Mouse (Mus musculus): Measurements from ENCODE around the gene Adgrd1. TPM values are rescaled to one million over a fixed set of nuclear protein-coding genes. Genes with fewer than 3 reads are reported as not detected.

Adgrd1 gene
- polyA plus RNA-seq, 1 experiment from 2014 or later: 0.96 TPM

GRCm38 (mm10) chr5:129179995-129180714, 83.6 kb downstream of the Adgrd1 start:
- no peaks in the 10 kb centered on the region for H3K4me1 ChIP-seq (replicated peaks; ENCODE audit: insufficient read depth, low read length)

GRCm38 (mm10) chr5:129180715-129181228, 84.2 kb downstream of the Adgrd1 start:
- ATAC-seq (replicated peaks; ENCODE audit: low FRiP score, low read depth): no peak
- TF ChIP-seq CTCF (IDR thresholded peaks at IDR 0.05; ENCODE audit: low read depth): no peak
- H3K27me3 ChIP-seq (ENCODE audit: insufficient read depth, low read length): no peaks in the 10 kb centered on the region; the same call in 1 of the 2 replicates

More at GRCm38 (mm10) chr5:129179995-129180714, 83.6 kb downstream of the Adgrd1 start:
- H3K9me3 ChIP-seq (replicated peaks; ENCODE audit: low read length): no peaks in the 10 kb centered on the region
- no peak for DNase-seq (ENCODE audit: low spot score)
- H3K27ac ChIP-seq: no peak overlapping the region
- no peak for ATAC-seq (replicated peaks; ENCODE audit: low FRiP score, low read depth)
- no peak overlapping the region for H3K4me2 ChIP-seq (ENCODE audit: low read length)
- no peaks in the 10 kb centered on the region for H3K36me3 ChIP-seq (ENCODE audit: insufficient read depth, low read length)
- no peaks in the 10 kb centered on the region; the same call in 1 of the 2 replicates for H3K27me3 ChIP-seq (ENCODE audit: insufficient read depth, low read length)
- no peak for TF ChIP-seq CTCF (IDR thresholded peaks at IDR 0.05; ENCODE audit: low read depth)
- H3K9ac ChIP-seq (ENCODE audit: low read depth, low read length): no peak overlapping the region
- H3K4me3 ChIP-seq (replicated peaks; ENCODE audit: low read depth, low read length): no peak overlapping the region
- WGBS: 73% methylated on average over 17 of the region's 17 CpGs

GRCm38 (mm10) chr5:129181450-129181849, 84.9 kb downstream of the Adgrd1 start:
- H3K4me1 ChIP-seq (replicated peaks; ENCODE audit: insufficient read depth, low read length): no peaks in the 10 kb centered on the region
- ATAC-seq (replicated peaks; ENCODE audit: low FRiP score, low read depth) (no peak), DNase-seq (ENCODE audit: low spot score) (no peak)
- WGBS: 67% methylated on average over 5 of the region's 5 CpGs
- no peak overlapping the region for H3K27ac ChIP-seq
- H3K36me3 ChIP-seq (ENCODE audit: insufficient read depth, low read length): no peaks in the 10 kb centered on the region
- H3K9ac ChIP-seq (ENCODE audit: low read depth, low read length): no peak overlapping the region
- no peaks in the 10 kb centered on the region for H3K9me3 ChIP-seq (replicated peaks; ENCODE audit: low read length)
- no peak overlapping the region for H3K4me3 ChIP-seq (replicated peaks; ENCODE audit: low read depth, low read length)
- no peaks in the 10 kb centered on the region; the same call in 1 of the 2 replicates for H3K27me3 ChIP-seq (ENCODE audit: insufficient read depth, low read length)
- no peak for TF ChIP-seq CTCF (IDR thresholded peaks at IDR 0.05; ENCODE audit: low read depth)
- H3K4me2 ChIP-seq (ENCODE audit: low read length): no peak overlapping the region

More at GRCm38 (mm10) chr5:129180715-129181228, 84.2 kb downstream of the Adgrd1 start:
- Histone ChIP-seq H3K9me3 (replicated peaks; ENCODE audit: low read length) (no peaks in the 10 kb centered on the region), H3K36me3 (ENCODE audit: insufficient read depth, low read length) (no peaks in the 10 kb centered on the region), H3K9ac (ENCODE audit: low read depth, low read length) (no peak overlapping the region), H3K27ac (no peak overlapping the region), H3K4me3 (replicated peaks; ENCODE audit: low read depth, low read length) (no peak overlapping the region), H3K4me1 (replicated peaks; ENCODE audit: insufficient read depth, low read length) (no peaks in the 10 kb centered on the region), H3K4me2 (ENCODE audit: low read length) (no peak overlapping the region)
- 85% methylated on average over 13 of the region's 13 CpGs for WGBS
- DNase-seq (ENCODE audit: low spot score): no peak

GRCm38 (mm10) chr5:129182554-129182953, 86.0 kb downstream of the Adgrd1 start:
- no peak for DNase-seq (ENCODE audit: low spot score)
- no peaks in the 10 kb centered on the region for H3K9me3 ChIP-seq (replicated peaks; ENCODE audit: low read length)
- H3K4me3 ChIP-seq (replicated peaks; ENCODE audit: low read depth, low read length): no peak overlapping the region
- no peaks in the 10 kb centered on the region for H3K4me1 ChIP-seq (replicated peaks; ENCODE audit: insufficient read depth, low read length)
- H3K36me3 ChIP-seq (ENCODE audit: insufficient read depth, low read length): no peaks in the 10 kb centered on the region
- 55% methylated on average over 8 of the region's 8 CpGs for WGBS
- no peak overlapping the region for H3K27ac ChIP-seq
- no peak overlapping the region for H3K9ac ChIP-seq (ENCODE audit: low read depth, low read length)
- no peak for TF ChIP-seq CTCF (IDR thresholded peaks at IDR 0.05; ENCODE audit: low read depth)
- ATAC-seq (replicated peaks; ENCODE audit: low FRiP score, low read depth): no peak
- no peaks in the 10 kb centered on the region; the same call in 1 of the 2 replicates for H3K27me3 ChIP-seq (ENCODE audit: insufficient read depth, low read length)
- no peak overlapping the region for H3K4me2 ChIP-seq (ENCODE audit: low read length)

GRCm38 (mm10) chr5:129186260-129186659, 89.7 kb downstream of the Adgrd1 start:
- Histone ChIP-seq H3K27me3 (ENCODE audit: insufficient read depth, low read length) (no peaks in the 10 kb centered on the region; the same call in 1 of the 2 replicates), H3K4me2 (ENCODE audit: low read length) (no peak overlapping the region), H3K4me1 (replicated peaks; ENCODE audit: insufficient read depth, low read length) (no peaks in the 10 kb centered on the region), H3K9me3 (replicated peaks; ENCODE audit: low read length) (no peaks in the 10 kb centered on the region), H3K4me3 (replicated peaks; ENCODE audit: low read depth, low read length) (no peak overlapping the region), H3K27ac (0 out of 2 replicates have a peak overlapping the region, but pooled peaks have one; percentile 57), H3K9ac (ENCODE audit: low read depth, low read length) (no peak overlapping the region), H3K36me3 (ENCODE audit: insufficient read depth, low read length) (no peaks in the 10 kb centered on the region)
- DNase-seq (ENCODE audit: low spot score): peak; percentile 56
- TF ChIP-seq CTCF (IDR thresholded peaks at IDR 0.05; ENCODE audit: low read depth): peak; percentile 66
- no peak for ATAC-seq (replicated peaks; ENCODE audit: low FRiP score, low read depth)
- 16% methylated on average over 2 of the region's 2 CpGs for WGBS

GRCm38 (mm10) chr5:129186926-129187325, 90.4 kb downstream of the Adgrd1 start:
- Histone ChIP-seq H3K9me3 (replicated peaks; ENCODE audit: low read length) (no peaks in the 10 kb centered on the region), H3K4me3 (replicated peaks; ENCODE audit: low read depth, low read length) (no peak overlapping the region), H3K9ac (ENCODE audit: low read depth, low read length) (no peak overlapping the region), H3K4me2 (ENCODE audit: low read length) (no peak overlapping the region), H3K27ac (peak overlapping the region; percentile 57; the same call in 1 of the 2 replicates), H3K4me1 (replicated peaks; ENCODE audit: insufficient read depth, low read length) (no peaks in the 10 kb centered on the region), H3K36me3 (ENCODE audit: insufficient read depth, low read length) (no peaks in the 10 kb centered on the region), H3K27me3 (ENCODE audit: insufficient read depth, low read length) (no peaks in the 10 kb centered on the region; the same call in 1 of the 2 replicates)
- ATAC-seq (replicated peaks; ENCODE audit: low FRiP score, low read depth) (no peak), DNase-seq (ENCODE audit: low spot score) (peak; percentile 80)
- 54% methylated on average over 7 of the region's 7 CpGs for WGBS
- no peak for TF ChIP-seq CTCF (IDR thresholded peaks at IDR 0.05; ENCODE audit: low read depth)

Data from kidney, postnatal 0 days (tissue).